Mouse (Mus musculus): ENCODE results near the gene Olfr736.

- no peak for TF ChIP-seq CTCF (IDR thresholded peaks at IDR 0.05; ENCODE audit: control insufficient read depth, insufficient read depth, insufficient read length)
- TF ChIP-seq MAX (IDR thresholded peaks at IDR 0.05), result no peak
- TF ChIP-seq FOSL1 (IDR thresholded peaks at IDR 0.05; ENCODE audit: insufficient read depth, low read length, poor library complexity, severe bottlenecking), result no peak
- TF ChIP-seq MYOG (IDR thresholded peaks at IDR 0.05; ENCODE audit: control insufficient read depth, extremely low read depth, insufficient read length), result no peak
- TF ChIP-seq MYOD1 (IDR thresholded peaks at IDR 0.05; ENCODE audit: control insufficient read depth, insufficient read length, low read depth), result no peak
Measured at GRCm38 (mm10) chr14:50418326-50418725, 37.4 kb downstream of the Olfr736 start, which contains the start of gene Olfr739.

Measured in C2C12 (cell line).